Mouse (Mus musculus): ENCODE results near the gene Gm16181.

DNA sequence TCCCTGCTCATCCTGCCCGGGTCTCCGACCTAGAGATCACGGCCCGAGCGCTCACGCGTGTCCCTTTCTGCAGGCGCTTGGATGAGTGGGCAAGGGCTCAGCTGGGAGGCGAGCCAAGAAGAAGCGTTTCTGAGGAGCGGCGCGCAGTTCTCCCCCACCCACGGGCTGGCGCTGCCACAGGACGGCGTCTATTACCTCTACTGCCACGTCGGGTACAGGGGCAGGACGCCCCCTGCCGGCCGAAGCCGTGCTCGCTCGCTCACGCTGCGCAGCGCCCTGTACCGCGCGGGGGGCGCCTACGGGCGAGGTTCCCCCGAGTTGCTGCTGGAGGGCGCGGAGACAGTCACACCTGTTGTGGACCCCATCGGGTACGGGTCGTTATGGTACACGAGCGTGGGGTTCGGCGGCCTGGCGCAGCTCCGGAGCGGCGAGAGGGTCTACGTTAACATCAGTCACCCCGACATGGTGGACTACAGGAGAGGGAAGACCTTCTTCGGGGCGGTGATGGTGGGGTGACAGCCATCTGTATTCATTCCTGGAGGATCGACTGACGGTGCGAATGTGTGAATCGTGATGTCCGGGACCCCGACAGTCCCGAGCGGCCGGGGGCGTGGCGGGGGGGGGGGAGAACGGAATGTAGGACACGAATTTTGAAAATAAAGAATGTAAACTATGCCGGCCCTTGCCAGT is 24.9 kb upstream of the Gm16181 start:
- TF ChIP-seq CTCF (IDR thresholded peaks at IDR 0.05; ENCODE audit: low read depth, low read length): peak; percentile 90
- no peak for TF ChIP-seq POLR2A (IDR thresholded peaks at IDR 0.05; ENCODE audit: insufficient read depth, low read length)
- no peak for TF ChIP-seq EP300 (IDR thresholded peaks at IDR 0.05; ENCODE audit: insufficient read depth, low read depth, low read length)

Data from ES-Bruce4 (cell line).